Mouse (Mus musculus): ENCODE data around the gene Slc10a6. TPM values are rescaled to one million over a fixed set of nuclear protein-coding genes. Genes with fewer than 3 reads are reported as not detected.

Gene Slc10a6
- polyA plus RNA-seq, 3 experiments from 2014 or later, result 0.26 TPM; not detected in 2

- no peak for ATAC-seq
These were observed 12.0 kb downstream of the Slc10a6 start for GRCm38 (mm10) chr5:103617191-103617590.

DNA sequence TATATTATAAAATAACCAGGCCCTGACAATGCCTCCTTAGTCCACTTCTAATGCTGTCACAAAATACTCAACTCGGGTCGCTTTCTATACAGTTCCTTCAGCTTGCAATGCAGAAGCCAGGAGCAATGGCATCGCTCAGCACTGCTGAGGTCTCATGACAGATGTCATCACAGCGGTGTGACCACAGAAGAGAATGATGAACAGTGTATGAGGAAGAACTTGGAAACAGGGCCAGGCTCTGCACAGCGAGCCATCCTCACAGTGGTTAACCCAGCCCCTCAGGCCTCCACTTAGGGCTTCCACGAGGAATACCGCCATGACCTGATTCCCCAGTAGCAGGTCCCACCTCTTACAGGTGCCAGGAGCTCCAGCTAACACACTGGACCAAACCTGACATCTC, 14.8 kb downstream of the Slc10a6 start:
- ATAC-seq, result no peak

- ATAC-seq, result no peak
These were observed 16.9 kb downstream of the Slc10a6 start for GRCm38 (mm10) chr5:103612316-103612715.

DNA sequence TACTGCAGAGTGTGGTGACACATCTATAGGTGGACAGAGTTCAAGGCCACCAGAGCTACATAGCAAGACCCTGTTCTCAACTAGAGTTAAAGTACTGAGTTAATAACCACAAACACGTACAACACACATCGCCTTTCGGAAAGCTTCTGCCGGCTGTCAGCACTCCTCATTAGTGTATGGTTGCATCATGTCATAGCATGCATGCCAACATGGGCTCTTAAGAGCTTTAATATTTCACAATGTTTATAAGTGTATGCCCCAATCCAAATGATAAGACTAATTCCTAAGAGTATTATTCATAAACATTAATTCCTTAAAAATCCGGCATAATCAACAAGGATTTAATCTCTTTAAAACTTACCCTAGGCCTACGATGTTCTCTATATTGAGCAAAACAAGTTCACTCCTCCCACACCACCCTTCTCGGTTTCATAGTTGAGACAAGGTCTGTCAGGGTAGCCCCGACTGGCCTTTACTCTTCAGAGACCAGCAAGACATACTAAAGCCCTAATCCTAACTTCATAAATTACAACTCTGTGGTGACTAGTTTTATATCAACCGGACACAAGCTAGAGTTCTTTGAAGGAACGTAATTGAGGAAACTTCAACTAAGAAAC, 18.2 kb downstream of the Slc10a6 start:
- no peak for ATAC-seq

- ATAC-seq, result no peak
These were observed 19.1 kb downstream of the Slc10a6 start for GRCm38 (mm10) chr5:103610148-103610547.

GRCm38 (mm10) chr5:103605707-103606106, 23.5 kb downstream of the Slc10a6 start:
- no peak for ATAC-seq

- ATAC-seq, result no peak
These were observed 25.9 kb downstream of the Slc10a6 start for GRCm38 (mm10) chr5:103603115-103603893.

DNA sequence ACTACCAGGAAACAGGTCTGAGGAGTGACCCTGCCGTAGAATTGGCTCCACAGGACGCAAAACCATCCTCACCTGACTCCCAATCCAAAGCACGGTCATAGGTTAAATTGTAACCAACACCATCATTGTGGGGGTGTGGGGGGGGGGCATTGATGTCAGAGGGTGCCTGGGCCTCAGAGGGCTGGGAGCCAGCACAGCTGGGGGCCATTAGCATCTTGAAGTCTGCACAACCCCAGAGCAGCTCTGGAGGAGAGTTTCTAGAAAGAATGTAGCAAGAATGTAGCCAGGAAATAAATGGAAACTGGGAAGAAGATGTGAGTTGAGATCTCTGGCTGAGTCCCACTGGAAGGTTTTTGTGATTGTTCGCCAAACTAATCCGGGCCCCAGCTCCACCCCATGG, 30.3 kb downstream of the Slc10a6 start:
- no peak for ATAC-seq

DNA sequence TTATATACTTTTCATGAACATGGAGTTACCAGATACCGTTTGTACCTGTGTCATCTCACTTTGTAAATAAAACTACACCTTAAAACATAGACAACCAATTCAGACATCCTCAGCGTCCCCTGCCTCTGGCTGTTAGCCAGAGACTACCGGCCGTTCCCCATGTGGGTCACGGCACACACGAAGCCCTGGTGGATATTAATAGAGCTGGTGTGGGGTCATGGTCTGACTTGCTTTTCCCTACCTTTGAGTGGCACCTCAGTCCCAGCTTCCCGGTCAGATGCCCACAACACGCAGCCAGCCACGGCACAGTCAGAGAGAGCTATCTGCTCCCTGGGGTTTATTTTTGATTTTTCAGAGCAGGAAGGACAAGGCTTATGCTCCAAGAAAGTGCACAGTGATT, 30.9 kb downstream of the Slc10a6 start:
- no peak for ATAC-seq

- ATAC-seq, result no peak
These were observed 31.6 kb downstream of the Slc10a6 start for GRCm38 (mm10) chr5:103597604-103598003.

- ATAC-seq, result no peak
These were observed 32.6 kb downstream of the Slc10a6 start for GRCm38 (mm10) chr5:103596467-103597146.

GRCm38 (mm10) chr5:103595394-103596226, 33.6 kb downstream of the Slc10a6 start:
- ATAC-seq, result no peak

DNA sequence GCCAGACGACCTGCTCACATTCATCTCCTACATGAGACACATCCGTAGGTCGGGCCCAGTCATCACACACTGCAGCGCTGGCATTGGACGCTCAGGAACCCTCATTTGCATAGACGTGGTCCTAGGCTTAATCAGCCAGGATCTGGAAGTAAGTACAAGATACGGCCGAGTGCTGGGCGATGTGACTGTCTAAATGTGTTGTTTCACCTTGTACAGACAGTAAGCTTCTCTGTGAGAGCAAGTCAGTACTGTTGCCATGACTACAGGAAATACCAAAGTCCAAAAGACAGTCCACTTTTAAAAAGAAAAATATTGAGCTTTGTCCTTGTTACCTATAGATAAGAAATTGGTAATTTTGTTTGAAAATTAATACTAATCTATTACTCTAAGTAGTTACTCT, 35.6 kb downstream of the Slc10a6 start:
- ATAC-seq, result no peak

- no peak for ATAC-seq
These were observed 36.5 kb downstream of the Slc10a6 start for GRCm38 (mm10) chr5:103592706-103593105.

DNA sequence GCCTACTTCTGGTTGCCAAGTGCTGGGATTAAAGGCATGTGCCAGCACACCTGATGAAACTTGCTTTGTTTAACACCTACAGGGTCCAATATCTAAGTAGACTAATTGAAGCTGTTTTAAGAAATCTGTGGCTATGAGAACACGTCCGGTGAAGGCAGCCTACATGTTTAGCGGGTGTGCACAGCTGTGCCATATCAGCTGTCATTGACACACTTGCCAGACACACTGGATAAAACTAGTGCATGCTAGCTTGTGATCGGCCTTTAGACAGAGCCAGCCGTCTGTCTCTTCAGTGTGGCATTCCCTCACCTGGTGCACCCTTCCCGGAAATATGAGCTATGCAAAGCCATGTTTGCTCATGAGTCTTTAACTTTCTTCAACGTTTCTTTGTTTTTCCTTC, 37.4 kb downstream of the Slc10a6 start:
- no peak for ATAC-seq

DNA sequence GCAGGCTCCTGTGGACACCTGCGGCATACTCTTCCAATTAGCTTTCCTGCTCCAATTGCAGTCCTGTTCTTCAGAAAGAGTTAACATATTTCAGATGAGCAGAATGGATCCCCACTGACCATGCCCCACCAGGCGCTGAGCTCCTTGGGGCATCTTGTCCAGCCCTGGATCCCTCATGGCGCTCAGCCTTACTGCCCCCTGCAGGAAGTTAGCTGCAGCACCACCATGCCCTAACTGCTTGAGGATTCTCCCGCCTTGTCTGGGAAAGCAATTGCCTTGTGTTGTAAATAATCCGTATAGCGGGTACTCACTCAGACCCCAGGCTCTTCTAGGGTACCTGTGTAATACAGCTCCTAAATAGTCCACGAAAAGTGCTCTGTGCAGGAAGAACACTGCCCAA, 42.0 kb downstream of the Slc10a6 start:
- no peak for ATAC-seq

DNA sequence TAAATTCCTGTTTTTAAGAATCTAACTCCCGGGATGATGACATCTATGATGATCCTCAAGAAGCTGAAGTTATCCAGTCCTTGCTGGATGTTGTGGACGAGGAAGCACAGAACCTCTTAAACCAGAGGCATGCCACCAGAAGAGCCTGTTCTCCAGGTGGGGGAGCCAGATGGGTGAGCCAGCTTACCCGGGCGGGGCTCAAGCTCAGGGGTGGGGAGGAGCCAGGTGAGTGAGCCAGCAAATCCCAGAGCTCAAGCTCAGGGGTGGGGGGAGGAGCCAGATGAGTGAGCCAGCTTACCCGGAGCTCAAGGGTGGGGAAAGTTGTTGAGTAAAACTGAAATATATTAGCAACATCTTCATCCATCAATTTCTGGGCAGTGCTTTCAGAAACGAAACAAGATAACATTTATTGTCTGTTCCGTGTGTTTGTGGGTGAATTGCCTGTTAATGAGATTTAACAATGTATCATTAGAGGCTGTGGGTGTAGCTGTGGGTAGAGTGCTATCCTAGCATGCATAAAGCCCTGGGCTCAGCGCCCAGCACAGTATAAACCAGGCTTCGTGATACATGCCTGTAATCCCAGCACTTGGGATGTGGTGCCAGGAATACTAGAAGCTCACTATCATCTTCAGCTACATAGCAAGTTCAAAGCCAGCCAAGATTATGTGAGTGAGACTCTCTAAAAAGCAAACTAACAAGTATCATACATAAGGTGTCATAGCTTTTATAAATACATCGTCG, 49.4 kb downstream of the Slc10a6 start:
- ATAC-seq, result no peak

GRCm38 (mm10) chr5:103569446-103569845, 59.8 kb downstream of the Slc10a6 start:
- ATAC-seq, result no peak

GRCm38 (mm10) chr5:103568034-103568433, 61.2 kb downstream of the Slc10a6 start:
- ATAC-seq, result no peak

GRCm38 (mm10) chr5:103560546-103560945, 68.7 kb downstream of the Slc10a6 start:
- no peak for ATAC-seq
